Mouse (Mus musculus) small intestine, adult 2 months (tissue): ENCODE measurements around the gene Pdlim5.

Source experiments
- CTCF ChIP-seq: fragments of 200-500 bp; IDR thresholded peaks from 2 replicates; pipeline ENCODE4 v1.5.1; 2012; ENCODE audit warnings: low read depth, mild to moderate bottlenecking, control low read depth, inconsistent platforms, low read length, moderate library complexity, mixed read lengths; ENCODE audit not compliant: insufficient replicate concordance, insufficient read length; ENCODE audit errors: extremely low read depth
- POLR2A ChIP-seq: fragments of 200-500 bp; IDR thresholded peaks from 2 replicates; pipeline ENCODE4 v1.6.1; 2012; ENCODE audit warnings: low read depth, mild to moderate bottlenecking, control low read depth, inconsistent platforms, low read length, moderate library complexity

GRCm38 (mm10) chr3:142256371-142256770 is 139.1 kb downstream of the Pdlim5 start:
- TF ChIP-seq CTCF (no peak), POLR2A (no peak)
